Mouse (Mus musculus): ENCODE results near the gene Bloc1s5. TPM values are rescaled to one million over a fixed set of nuclear protein-coding genes. Genes with fewer than 3 reads are reported as not detected.
"Not testable (repeated sequence)": the region's sequence is repeated elsewhere in the genome, so short reads cannot be mapped to it uniquely, and the experiment has no call there.

Gene Bloc1s5
- 13.9 and 16.0 TPM in 2 replicates for polyA plus RNA-seq (2015; fragmentation: Nextera tagmentation; extraction: Ambion mirVana)

DNA sequence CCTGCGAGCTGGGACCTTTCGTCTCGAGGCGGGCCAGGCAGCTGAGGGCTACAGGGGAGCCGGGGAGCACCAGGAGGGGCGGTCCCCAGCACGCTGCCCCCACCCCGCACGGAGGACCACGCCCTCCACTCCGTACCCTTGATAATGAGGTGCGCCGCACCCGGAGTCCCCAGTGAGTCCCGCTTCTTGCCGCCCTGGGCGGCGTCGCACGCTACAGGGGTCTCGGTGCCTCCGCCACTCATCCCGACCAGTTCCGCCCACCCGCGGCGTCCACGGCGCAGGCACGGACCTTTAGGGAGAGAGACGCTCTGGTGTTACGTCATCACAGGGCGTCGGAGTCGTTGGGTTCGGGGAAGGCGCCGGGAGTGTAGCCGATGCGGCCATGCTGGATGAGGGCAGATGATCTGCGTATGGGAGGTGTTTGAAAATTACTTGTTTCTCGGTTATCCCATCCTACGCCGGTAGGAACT, at the start of gene Bloc1s5:
Gene Bloc1s5 (minus strand): TSS at position 310 of the 470 bp plus-strand sequence.
- Histone ChIP-seq H3K9ac (replicated peaks) (peak within 1 kb of the TSS; percentile 76), H3K27ac (ENCODE audit: low read depth) (peak within 1 kb of the TSS; percentile 86), H3K9me3 (ENCODE audit: low read length) (no peaks in the 10 kb centered on the region), H3K27me3 (ENCODE audit: insufficient read depth, low read length) (no peaks in the 10 kb centered on the region), H3K4me1 (ENCODE audit: insufficient read depth) (peaks cover 31% of the 10 kb centered on the region), H3K4me3 (ENCODE audit: low read depth, low read length) (peak within 1 kb of the TSS; percentile 79), H3K4me2 (ENCODE audit: low read depth, low read length) (peak within 1 kb of the TSS; percentile 77), H3K36me3 (replicated peaks; ENCODE audit: insufficient read depth, low read length) (peaks cover 6% of the 10 kb centered on the region; the same call in 1 of the 2 replicates)
- DNase-seq (peak; percentile 96), ATAC-seq (peak; percentile 91)
- TF ChIP-seq CTCF (IDR thresholded peaks at IDR 0.05; ENCODE audit: low read depth) (no peak), EP300 (IDR thresholded peaks at IDR 0.05; ENCODE audit: low read depth) (peak; percentile 55; the same call in 1 of the 2 replicates)
- WGBS (ENCODE audit: insufficient replicate concordance): under 1% methylated on average over 44 of the region's 44 CpGs

DNA sequence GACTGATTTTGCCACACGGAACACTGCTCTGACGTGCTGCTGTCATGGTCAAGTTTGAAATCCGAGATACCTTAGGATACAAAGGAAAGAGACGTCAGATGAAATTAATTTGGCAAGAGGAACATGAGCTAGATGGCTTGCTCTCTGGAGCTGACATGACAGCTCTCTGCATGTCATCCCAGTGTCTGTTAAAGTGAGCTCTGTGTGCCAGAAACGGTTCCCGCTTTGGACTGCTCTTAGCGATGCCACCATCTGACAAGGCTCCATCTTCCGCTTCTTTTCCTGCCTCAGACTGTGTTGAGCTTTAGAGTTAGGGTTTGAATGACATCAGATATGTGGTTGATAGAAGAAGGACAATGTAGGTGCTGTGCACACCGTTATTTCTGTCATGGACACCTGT, 37.4 kb upstream of the Bloc1s5 start:
- no peak for TF ChIP-seq EP300 (IDR thresholded peaks at IDR 0.05; ENCODE audit: low read depth)

DNA sequence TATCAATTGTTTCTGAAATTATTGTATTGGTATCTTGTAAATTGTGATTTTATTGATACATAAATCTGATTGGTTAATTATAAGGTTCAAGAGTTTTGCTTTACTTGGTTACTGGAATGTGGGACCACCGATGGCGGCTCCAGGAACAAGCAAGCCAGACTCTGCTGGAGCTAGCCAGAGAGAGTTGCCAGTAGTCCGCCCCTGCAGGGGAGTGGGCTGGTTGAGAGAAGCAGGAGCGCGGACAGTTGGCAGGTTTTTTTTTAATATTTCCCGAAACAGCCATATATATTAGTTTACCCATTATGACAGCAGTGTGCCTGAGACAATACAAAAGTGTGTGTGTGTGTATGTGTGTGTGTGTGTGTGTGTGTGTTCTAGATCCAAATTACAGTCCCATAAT, 36.5 kb upstream of the Bloc1s5 start:
- not testable (repeated sequence) for H3K4me2 ChIP-seq (ENCODE audit: low read depth, low read length); H3K4me3 ChIP-seq (ENCODE audit: low read depth, low read length); H3K27me3 ChIP-seq (ENCODE audit: insufficient read depth, low read length); H3K36me3 ChIP-seq (replicated peaks; ENCODE audit: insufficient read depth, low read length); H3K27ac ChIP-seq (ENCODE audit: low read depth); DNase-seq; H3K9me3 ChIP-seq (ENCODE audit: low read length); H3K9ac ChIP-seq (replicated peaks); ATAC-seq; H3K4me1 ChIP-seq (ENCODE audit: insufficient read depth)
- 83% methylated on average over 6 of the region's 6 CpGs for WGBS (ENCODE audit: insufficient replicate concordance)

More for the DNA sequence above, 37.4 kb upstream of the Bloc1s5 start:
- Histone ChIP-seq H3K9me3 (ENCODE audit: low read length) (no peaks in the 10 kb centered on the region), H3K36me3 (replicated peaks; ENCODE audit: insufficient read depth, low read length) (no peaks in the 10 kb centered on the region), H3K4me1 (ENCODE audit: insufficient read depth) (no peaks in the 10 kb centered on the region), H3K4me3 (ENCODE audit: low read depth, low read length) (no peak overlapping the region), H3K27me3 (ENCODE audit: insufficient read depth, low read length) (no peaks in the 10 kb centered on the region), H3K9ac (replicated peaks) (no peak overlapping the region), H3K4me2 (ENCODE audit: low read depth, low read length) (no peak overlapping the region), H3K27ac (ENCODE audit: low read depth) (no peak overlapping the region)
- 78% methylated on average over 9 of the region's 9 CpGs for WGBS (ENCODE audit: insufficient replicate concordance)
- DNase-seq (no peak), ATAC-seq (no peak)

DNA sequence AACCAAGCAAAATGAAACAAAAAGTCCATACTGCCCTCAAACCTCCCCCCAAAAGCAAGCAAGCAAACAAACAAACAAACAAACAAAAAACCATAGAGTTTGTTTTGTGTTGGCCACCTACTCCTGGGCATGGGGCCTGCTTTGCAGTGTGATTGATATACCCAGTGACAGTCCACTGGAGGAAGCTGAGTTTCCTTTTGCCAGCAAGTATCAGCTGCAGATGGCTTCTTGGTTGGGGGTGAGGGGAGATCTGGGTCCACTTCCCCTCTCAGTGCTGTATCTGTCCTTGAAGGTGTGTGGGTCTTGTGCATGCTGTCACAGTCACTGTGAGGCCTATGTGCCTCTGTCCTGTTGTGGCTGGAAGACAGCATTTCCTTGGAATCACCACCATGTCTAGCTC, 35.1 kb upstream of the Bloc1s5 start:
- no peaks in the 10 kb centered on the region for H3K9me3 ChIP-seq (ENCODE audit: low read length)
- no peak for DNase-seq
- no peak overlapping the region for H3K4me2 ChIP-seq (ENCODE audit: low read depth, low read length)
- no peak overlapping the region for H3K4me3 ChIP-seq (ENCODE audit: low read depth, low read length)
- H3K4me1 ChIP-seq (ENCODE audit: insufficient read depth): no peaks in the 10 kb centered on the region
- no peak for TF ChIP-seq EP300 (IDR thresholded peaks at IDR 0.05; ENCODE audit: low read depth)
- H3K27me3 ChIP-seq (ENCODE audit: insufficient read depth, low read length): no peaks in the 10 kb centered on the region
- H3K36me3 ChIP-seq (replicated peaks; ENCODE audit: insufficient read depth, low read length): no peaks in the 10 kb centered on the region
- ATAC-seq: no peak
- H3K9ac ChIP-seq (replicated peaks): no peak overlapping the region
- no peak overlapping the region for H3K27ac ChIP-seq (ENCODE audit: low read depth)

DNA sequence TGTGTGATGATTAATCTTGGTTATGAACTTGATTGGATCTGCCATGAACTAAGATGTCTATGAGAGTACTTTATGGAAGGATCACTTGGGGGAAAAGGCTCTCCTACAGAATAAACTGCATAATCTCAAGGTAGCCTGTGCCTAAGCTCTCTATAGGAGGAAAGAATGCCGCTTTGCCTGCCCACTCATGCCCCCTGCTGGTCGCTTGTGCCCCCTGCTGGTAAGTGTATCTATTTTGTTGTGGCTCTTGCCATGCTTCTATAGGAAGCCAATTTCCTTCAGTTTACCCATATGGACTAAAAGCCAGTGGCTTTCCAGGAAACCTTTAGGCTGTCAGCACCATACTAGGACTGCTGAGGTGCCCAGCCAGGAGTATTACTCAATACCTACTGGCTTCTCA, 33.6 kb upstream of the Bloc1s5 start:
- 26% methylated on average over 2 of the region's 2 CpGs for WGBS (ENCODE audit: insufficient replicate concordance)
- H3K27me3 ChIP-seq (ENCODE audit: insufficient read depth, low read length): no peaks in the 10 kb centered on the region
- DNase-seq (peak; percentile 80), ATAC-seq (peak; percentile 61)
- TF ChIP-seq CTCF (IDR thresholded peaks at IDR 0.05; ENCODE audit: low read depth) (peak; percentile 88), EP300 (IDR thresholded peaks at IDR 0.05; ENCODE audit: low read depth) (no peak)
- H3K36me3 ChIP-seq (replicated peaks; ENCODE audit: insufficient read depth, low read length): no peaks in the 10 kb centered on the region
- H3K9ac ChIP-seq (replicated peaks): no peak overlapping the region
- no peak overlapping the region for H3K27ac ChIP-seq (ENCODE audit: low read depth)
- no peak overlapping the region for H3K4me3 ChIP-seq (ENCODE audit: low read depth, low read length)
- H3K4me2 ChIP-seq (ENCODE audit: low read depth, low read length): no peak overlapping the region
- H3K9me3 ChIP-seq (ENCODE audit: low read length): no peaks in the 10 kb centered on the region
- no peaks in the 10 kb centered on the region for H3K4me1 ChIP-seq (ENCODE audit: insufficient read depth)

DNA sequence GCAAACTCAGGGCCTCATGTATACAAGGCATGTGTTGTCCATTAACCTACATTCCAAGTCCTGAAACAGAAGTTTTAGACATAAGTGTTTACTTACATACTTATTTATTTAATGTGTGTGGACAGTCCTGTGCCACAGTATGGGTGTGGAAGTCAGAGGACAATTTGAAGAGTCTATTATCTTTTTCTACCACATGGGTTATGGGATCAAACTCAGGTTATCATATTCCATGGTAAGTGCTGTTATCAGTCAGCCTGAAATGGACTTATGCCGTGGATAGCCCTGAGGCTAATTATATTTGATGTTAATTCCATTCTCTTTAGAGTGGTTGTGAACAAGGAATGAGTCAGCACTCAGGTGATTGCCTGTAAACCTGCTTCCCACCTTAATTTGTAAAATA, 29.8 kb upstream of the Bloc1s5 start:
- no peak for TF ChIP-seq CTCF (IDR thresholded peaks at IDR 0.05; ENCODE audit: low read depth)
- peak; percentile 89 for TF ChIP-seq EP300 (IDR thresholded peaks at IDR 0.05; ENCODE audit: low read depth)
- no peaks in the 10 kb centered on the region for H3K36me3 ChIP-seq (replicated peaks; ENCODE audit: insufficient read depth, low read length)
- H3K27me3 ChIP-seq (ENCODE audit: insufficient read depth, low read length): no peaks in the 10 kb centered on the region
- peaks cover 5% of the 10 kb centered on the region; the same call in 1 of the 2 replicates for H3K9me3 ChIP-seq (ENCODE audit: low read length)
- peak overlapping the region; percentile 44; the same call in 1 of the 2 replicates for H3K4me2 ChIP-seq (ENCODE audit: low read depth, low read length)
- WGBS (ENCODE audit: insufficient replicate concordance): 37% methylated on average over 1 of the region's 1 CpGs
- H3K4me3 ChIP-seq (ENCODE audit: low read depth, low read length): no peak overlapping the region
- ATAC-seq (peak; percentile 83), DNase-seq (no peak)
- no peak overlapping the region for H3K9ac ChIP-seq (replicated peaks)
- no peaks in the 10 kb centered on the region for H3K4me1 ChIP-seq (ENCODE audit: insufficient read depth)
- H3K27ac ChIP-seq (ENCODE audit: low read depth): no peak overlapping the region

Measured in liver, postnatal 0 days (tissue).